Mouse (Mus musculus) adrenal gland, postnatal 0 days (tissue): ENCODE results near the gene Zc3h4. TPM values are rescaled to one million over a fixed set of nuclear protein-coding genes. Genes with fewer than 3 reads are reported as not detected.

Source experiments
- polyA plus RNA-seq: library from polyadenylated mRNA; unstranded; fragments of >200 nt; fragmentation: Nextera tagmentation; extraction: Ambion mirVana; gene quantifications from 2 replicates; pipeline ENCODE4 v1.2.1, GENCODE M21; 2015

Zc3h4 gene
- polyA plus RNA-seq: 8.8 and 9.7 TPM in 2 replicates

DNA sequence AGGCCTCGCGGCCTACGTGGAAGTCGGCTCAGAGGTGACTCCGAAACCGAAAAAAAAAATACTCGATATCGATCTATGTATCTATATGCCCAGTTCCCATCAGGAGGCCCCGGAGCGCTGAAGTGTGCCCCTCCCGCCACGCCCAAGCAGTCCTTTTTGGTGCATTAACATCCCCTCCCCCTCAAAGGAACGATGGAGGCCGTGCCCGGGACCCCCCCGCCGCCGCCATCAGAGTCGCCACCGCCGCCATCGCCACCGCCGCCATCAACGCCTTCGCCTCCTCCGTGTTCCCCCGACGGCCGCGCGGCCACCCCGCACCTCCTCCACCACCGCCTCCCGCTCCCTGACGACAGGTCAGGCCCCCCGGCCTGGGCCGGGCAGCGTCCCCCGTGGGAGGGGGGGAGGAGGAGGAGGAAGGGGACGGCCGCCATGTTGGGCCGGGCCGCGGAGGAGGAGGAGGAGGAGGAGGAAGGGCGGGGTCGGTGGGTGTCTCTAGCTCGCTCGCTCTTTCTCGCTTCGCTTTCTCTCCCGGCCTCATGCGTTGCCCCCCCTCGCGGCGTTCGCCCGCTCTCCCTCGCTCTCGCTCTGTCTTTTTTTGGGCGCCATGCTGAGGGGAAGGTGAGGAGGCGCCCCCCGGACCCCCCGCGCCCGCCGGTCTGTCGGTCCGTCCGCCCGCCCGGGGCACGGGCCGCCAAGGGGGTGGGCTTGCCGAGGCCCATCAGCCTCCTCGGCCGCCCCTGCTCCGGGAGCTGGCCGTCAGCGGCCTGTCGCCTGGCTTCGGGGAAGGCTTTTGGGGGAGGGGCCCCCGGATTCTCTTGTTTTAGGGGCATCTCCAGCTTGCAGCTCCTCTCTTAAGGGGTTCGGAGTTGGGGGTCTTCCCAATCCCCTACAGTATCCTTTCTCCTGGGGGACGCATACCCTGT, at the start of gene Zc3h4:
Zc3h4 (plus strand) TSS at position 222 of the 923 bp plus-strand sequence.

DNA sequence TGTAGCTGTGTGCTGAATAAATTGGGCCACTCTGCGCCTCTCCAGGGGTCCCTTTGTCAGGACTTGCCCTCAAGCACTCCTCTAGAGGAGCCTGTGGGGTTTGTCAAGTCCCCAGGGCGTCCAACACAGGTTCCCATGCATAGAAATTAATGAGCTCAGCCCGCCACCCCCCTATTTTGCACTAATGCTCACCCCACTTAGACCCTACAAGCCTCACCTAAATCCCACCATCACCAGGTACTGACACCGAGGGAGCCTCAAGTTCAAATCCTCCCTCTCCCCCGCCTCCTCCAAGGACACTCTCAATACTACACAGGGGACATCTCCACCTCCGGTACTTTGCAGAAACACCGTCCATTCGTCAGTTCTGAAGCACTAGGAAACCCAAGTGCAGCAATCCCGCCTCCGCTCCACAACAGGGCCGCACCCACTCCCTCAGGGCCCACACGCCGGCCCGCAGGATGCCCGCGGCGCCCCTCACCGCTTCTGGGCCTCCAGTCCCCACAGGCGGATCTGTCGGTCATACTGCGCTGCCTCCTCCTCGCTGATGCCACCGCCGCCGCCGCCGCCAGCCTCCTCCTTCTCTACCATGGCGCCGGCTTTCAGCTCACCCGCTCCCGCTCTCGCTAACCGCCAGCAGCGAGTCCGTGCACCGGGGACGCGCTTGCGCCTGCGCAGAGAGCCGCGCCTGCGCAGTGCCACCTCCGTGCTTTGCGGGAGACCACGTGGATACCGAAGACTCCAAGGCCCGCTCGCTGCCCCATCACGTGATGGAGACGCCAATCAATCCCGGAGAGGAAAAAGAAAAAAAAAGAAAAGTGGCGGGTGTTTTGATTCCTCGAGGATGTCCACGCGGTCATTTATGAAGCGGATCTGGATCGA, 13.3 kb upstream of the Zc3h4 start, which contains the start of gene Sae1:
Sae1 (minus strand) TSS at position 647 of the 882 bp plus-strand sequence.

DNA sequence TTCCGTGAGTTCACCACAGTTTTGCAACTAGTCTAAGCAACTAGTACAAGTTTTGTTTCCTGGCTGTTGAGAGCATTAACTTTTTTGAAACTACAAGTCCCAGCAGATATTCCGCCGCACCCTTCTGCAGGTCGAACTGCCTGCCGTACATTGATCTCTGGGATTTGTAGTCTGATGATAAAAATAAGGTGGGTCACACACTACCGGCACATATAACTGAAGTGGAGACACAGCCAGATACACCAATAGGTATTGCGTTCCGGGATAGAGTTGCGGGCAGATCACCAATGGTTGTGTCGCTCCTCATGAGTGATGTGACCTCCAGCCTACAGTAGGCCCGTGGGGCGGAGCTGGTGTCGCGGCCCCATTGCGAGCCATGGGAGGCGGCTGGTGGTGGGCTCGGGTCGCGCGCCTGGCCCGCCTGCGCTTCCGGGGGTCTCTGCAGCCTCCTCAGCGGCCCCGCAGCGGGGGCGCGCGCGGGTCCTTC, 51.9 kb downstream of the Zc3h4 start, which contains the start of gene Tmem160:
Tmem160 (plus strand) TSS at position 193 of the 487 bp plus-strand sequence.

DNA sequence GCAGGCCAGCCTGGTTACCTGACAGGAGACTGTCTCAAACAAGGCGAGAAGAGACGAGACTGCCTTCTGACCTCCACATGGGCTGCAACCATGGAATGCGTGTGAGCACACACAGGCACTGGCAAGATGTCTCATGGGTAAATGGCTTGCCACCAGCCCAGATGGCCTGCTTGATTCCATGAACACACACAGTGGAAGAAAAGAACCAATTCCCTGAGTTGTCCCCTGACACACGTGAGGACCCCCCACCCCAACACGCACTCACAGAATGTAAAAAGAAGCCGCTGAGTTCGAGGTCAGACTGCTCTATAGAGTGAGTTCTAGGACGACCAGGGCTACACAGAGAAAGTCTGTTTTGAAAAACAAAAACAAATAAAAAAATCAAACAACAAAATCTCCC, 76.9 kb downstream of the Zc3h4 start, which contains the start of gene Npas1:
Npas1 (minus strand) TSS at position 101 of the 400 bp plus-strand sequence.

Other genes with a start within 250 kb of the Zc3h4 start
- 25.0 and 35.2 TPM in 2 replicates for gene Meis3, start 225.8 kb upstream of the Zc3h4 start, polyA plus RNA-seq
- gene Dhx34, start 178.9 kb upstream of the Zc3h4 start, polyA plus RNA-seq: 7.8 and 8.3 TPM in 2 replicates
- 0.29 and 0.66 TPM in 2 replicates for gene C5ar2, start 156.8 kb upstream of the Zc3h4 start, polyA plus RNA-seq
- gene C5ar1, start 141.4 kb upstream of the Zc3h4 start, polyA plus RNA-seq: 7.3 and 8.6 TPM in 2 replicates
- 38.6 and 39.9 TPM in 2 replicates for gene Inafm1, start 127.3 kb upstream of the Zc3h4 start, polyA plus RNA-seq
- 15.6 and 19.1 TPM in 2 replicates for gene Ccdc9, start 114.1 kb upstream of the Zc3h4 start, polyA plus RNA-seq
- 9.1 and 13.6 TPM in 2 replicates for gene Bbc3, start 92.5 kb upstream of the Zc3h4 start, polyA plus RNA-seq
- 94.0 and 118 TPM in 2 replicates for gene Sae1, start 13.1 kb upstream of the Zc3h4 start, polyA plus RNA-seq
- 139 and 140 TPM in 2 replicates for gene Tmem160, start 51.9 kb downstream of the Zc3h4 start, polyA plus RNA-seq
- gene Npas1, start 76.8 kb downstream of the Zc3h4 start, polyA plus RNA-seq: 0.24 and 0.26 TPM in 2 replicates
- gene Arhgap35, start 214.1 kb downstream of the Zc3h4 start, polyA plus RNA-seq: 8.7 and 9.5 TPM in 2 replicates